Mouse (Mus musculus) G1E-ER4 (cell line): ENCODE data around the gene Akap6. TPM values are rescaled to one million over a fixed set of nuclear protein-coding genes. Genes with fewer than 3 reads are reported as not detected.

Experiments
- GATA1 ChIP-seq: IDR thresholded peaks from one replicate; pipeline ENCODE4 v1.8.0; 2012; ENCODE audit warnings: low read length, inconsistent platforms
- polyA plus RNA-seq: library from polyadenylated mRNA; stranded (reverse); fragments of >175 nt; gene quantifications from 2 replicates; pipeline ENCODE4 v1.2.3, GENCODE M21; 2012

Akap6 gene
- polyA plus RNA-seq, 1 experiment, result not detected

DNA sequence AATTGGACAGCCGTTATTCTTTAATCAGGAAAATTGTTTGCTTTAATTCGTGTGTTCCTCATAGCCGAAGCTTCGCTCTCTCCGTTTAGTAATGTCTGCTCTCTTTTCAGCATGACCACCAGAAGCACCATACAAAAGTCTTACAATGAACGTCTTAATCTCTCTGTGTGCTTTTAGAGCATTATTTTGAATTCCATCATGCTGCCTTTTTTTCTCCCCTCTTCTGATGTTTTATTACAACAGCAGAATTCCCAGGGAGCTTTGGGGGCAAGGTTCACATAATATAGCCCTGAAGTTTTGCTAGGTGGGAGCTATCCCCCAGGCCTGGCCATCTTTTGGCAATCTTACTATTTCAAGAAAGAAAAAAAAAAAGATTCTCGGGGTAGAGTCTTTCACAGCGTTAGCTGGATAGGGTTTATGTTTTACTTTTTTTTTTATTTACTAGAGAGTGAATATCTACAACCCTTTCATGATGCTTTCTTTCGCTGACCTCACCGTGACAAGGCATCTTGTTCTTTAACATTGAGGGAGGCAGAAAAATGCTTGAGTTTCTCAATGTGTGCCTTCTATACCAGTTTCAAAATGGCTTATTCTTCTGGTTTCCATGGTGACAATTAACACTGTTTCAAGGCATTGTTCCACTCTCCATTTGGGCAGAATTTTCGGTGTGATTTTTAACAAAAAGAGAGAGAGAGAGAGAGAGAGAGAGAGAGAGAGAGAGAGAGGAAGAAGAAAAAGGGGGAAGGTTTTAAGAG lies 366.0 kb downstream of the Akap6 start:
- no peak for TF ChIP-seq GATA1

DNA sequence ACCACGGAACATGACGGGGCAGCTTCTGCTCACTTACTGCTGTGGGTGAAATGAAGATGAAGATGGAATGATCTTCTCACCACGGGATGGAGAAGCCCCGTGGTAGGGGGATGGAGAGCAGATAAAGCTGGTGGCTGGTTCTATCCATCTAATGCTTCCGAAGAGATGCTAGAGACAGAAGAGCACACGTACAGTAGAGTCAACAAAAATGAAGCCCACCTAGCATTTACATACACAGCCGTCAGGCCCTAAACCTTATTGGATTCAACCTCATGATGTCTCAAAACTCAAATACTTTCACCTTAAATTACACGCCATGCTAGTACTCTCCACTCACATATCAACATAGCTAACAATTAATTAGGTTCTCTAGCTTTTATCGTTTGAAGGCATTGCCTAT lies 367.1 kb downstream of the Akap6 start:
- TF ChIP-seq GATA1, result no peak

DNA sequence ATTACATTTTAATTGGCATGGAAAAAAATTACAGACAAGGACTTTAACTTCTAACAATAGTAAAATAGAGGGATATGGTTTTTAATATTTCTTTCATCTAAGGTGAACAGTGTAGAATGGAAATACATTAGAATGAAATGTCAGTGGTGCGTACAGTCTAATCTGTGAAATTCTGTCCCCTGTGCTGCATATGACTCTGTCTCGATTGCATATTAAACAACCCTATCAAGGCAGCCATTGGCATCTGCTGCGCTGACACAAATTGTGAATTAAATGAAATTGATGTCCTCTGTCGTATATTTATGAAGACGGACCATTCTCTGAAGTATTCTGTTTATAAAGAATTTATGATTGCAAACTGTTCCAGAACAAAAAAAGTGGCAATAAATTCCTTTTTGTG lies 371.7 kb downstream of the Akap6 start:
- TF ChIP-seq GATA1, result no peak

DNA sequence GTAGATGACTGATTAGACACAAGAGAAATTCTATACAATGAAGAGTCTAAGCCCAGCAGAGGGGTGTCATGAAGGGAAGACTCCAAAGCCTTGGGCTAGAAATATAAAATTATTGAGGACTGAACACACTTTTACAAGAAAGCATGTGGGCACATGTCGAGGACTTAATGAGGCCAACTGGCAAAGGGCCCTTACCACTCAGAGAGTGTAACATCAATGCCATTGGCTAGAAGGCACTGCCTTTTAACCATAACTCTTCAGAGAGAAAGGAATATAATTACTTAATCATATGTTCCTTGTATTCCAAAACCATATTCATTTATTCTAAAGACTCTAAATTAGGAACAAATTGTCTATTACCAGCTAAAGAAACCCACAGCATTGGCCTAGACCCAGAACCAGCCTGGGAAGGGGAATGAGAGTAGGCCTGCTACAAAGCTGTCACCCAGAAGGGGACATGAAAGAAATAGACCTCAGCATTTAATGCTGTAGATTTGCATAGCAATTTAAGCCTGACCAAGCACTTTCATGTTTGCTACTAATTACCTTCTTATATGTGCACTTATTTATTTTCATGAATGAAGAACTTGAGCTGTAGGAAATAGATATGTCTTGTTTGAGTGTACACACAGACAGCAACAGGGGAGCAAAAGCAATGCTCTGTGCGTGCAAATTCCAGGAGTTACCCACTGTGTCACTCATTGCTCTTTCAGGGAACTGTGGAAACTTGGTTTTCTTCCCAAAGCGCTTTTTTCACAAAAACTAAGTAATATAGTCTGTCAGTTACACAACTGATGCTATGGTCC lies 377.6 kb downstream of the Akap6 start:
- TF ChIP-seq GATA1, result no peak

DNA sequence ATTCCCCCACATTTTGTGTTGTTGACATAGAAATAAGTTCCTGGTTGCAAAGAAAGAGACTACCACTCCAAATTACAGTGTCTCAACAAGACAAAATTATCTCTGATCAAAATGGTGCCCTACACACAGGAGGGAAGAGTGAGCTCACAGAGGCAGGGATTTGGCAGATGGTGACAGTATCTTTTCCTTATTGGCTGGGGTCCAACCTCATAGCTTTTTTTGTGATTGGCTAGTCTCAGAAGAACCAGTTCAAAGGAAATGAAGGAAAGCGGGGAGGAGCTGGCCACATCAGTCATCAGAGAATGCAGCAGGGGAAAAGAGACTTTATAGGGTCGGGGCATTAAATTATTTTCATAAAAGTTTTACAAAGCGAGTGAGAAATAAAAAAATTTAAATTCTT lies 386.6 kb downstream of the Akap6 start:
- TF ChIP-seq GATA1, result no peak

DNA sequence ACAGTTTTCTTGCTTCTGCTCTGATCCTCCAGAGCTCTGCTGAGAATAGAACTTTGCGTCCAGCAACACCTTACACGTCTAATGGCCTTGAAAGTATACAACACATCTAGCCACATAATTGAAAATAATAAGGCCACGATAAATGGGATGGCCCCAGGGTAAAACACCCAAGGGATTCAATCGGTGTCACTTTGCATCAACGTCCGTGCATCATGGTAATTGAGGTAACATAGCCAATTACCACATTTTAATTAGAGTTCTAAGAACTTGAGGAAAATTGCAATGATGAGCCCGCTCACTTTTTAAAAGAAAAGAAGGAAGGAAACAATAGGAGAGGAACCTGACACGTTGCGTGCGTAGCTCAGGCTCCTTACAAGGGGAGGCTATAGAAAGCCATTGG lies 413.1 kb downstream of the Akap6 start:
- no peak for TF ChIP-seq GATA1

DNA sequence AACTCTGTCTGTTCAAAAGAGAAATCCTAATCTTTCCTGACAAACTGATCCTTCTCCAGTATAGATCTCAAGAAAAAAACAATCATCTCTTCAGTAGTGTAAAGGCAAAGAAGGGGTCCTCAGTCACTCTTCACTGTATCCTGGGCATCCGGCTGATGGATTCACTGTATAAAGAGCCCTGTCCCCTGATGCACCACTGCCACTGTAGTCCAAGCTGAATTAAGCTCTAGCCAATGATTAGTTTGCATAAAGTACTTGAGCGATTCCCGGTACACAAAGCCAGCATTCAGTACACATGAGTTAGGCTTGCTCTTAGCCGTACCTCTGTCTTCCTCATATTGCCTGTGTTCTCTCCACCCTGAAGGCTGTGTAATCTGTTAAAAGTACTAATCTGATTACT lies 420.2 kb downstream of the Akap6 start:
- no peak for TF ChIP-seq GATA1

DNA sequence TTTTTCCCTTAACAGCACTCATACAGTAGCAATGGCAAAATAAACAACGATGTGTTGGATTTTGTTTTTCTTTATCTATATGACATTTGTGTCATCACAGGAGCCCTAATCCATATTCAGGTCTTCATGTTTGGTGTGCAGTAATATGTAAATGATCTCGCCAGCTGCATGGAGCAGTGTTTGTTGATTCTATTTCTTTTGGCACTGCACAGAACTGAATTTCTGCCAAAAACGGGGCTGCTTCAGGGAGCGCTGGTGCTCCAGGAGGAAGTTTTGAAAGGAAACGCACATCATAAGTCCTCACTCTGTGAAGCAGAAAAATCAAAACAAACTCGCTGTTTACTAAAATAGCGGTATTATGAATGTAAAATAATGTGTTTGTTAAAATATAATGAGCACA lies 424.9 kb downstream of the Akap6 start:
- no peak for TF ChIP-seq GATA1

DNA sequence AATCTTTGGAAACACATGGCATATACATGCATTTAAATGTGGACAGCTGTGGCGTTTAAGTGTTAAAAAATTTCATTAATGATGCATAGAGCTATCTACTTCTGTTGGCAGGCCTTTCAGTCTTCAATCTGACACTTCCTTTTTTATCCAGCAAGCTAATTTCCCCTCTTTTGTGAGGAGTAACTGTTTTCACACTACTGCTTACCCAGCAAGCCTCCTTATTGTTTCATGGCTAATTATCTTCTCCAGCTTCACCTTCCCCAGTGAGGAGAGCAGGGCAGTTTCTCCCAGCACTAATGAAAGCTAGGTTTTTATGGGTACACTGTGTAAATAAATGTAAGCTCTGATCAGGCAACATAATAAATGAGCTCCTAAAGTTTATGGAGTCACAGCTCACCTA lies 425.5 kb downstream of the Akap6 start:
- TF ChIP-seq GATA1, result no peak

DNA sequence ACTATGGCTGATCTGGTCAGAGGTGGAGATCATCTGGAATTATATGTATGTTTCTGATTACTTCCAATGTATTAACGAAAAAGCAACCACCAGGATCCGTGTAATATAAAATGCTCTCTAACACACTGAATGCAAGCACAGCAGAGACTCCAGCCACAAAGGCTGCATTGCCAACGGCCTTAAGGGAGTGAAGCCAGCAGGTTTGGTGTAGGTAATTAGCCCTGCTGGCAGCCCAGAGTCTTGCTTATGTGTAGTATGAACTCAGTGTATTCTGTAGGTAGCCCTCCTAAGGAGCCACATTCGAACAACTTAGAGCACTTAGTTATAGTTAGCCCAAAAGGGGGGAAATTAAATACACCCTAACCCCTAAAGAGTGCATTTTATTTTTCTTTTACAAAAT lies 426.1 kb downstream of the Akap6 start:
- no peak for TF ChIP-seq GATA1

DNA sequence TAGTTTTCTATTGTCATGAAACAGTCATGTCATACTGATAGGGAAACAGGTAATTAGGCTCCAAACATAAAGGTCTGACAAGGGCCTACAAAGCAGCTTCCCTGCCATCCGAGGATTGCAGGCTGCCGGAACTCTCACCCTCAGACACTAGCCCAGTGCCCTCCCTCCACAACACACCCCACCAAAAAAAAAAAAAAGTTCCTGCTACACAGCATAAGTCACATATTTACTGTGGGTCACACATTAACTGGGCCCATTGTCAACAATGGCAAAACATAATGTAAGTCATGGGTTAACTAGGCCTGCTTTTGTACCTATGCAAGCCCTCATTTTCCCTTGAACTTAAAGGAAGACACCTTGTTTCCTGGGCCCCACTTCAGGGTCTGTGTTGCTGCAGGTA lies 435.0 kb downstream of the Akap6 start:
- TF ChIP-seq GATA1, result no peak

DNA sequence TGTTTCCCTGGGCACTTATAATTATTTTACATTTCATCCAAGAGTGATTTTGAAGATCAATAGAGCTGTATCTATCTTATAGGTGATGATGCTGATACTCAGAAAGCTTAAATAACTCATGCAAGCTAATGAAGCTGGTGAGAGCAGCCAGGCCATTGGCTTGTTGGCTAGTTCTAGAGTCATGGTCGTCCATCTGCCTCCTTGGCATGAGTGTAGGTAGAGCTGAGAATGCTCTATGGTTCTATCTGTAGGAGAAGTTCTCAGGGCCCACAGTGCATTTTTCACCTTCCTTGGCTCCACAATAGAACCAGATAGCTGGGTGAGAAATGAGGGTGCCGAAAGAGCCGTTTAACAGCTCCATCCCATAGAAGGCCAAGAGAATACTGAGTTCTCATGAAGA lies 438.1 kb downstream of the Akap6 start:
- no peak for TF ChIP-seq GATA1

DNA sequence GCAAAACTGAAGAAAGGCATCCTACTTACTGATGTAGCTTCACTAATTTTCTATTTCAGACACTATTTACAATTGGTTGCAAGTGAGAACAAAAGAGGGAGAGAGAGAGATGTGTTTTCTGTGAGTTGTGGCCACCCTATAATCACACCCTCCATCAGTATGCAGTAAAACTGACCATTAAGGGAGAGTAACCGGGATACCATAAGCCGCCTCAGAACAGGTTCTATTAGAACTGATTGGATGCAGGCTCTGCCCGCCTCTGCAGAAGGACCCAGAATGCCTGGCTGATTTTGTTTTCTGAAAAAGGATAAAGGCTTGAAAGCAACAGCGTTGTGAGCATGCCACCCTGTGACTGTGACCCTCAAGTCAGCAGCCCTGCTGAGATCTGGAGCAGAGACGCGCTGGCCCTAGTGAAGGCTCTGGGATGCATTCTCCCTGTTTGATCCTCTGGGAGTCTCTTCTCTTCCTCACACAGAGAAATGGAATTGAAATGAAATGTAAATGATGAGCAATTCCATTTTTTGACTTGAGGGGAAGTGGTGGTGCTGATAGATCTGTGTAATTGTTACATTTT lies 445.0 kb downstream of the Akap6 start:
- no peak for TF ChIP-seq GATA1

DNA sequence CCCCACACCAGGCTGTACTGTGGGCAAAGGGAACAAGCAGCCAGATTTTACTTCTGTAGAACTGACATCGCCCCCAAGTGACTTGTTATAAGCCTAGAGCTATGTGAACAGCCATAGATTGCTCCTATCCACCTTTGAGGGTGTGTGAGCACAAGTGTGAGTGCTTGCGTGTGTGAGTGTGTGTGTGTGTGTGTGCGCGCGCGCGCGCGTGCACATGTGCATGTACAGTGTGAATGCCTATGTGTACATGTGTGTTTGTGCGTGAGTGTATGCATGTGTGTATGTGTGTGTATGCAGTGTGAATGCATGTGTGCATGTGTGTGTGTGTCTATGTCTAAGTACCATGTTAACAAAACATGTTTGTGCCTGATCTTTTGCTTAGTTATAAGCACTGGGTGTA lies 445.6 kb downstream of the Akap6 start:
- TF ChIP-seq GATA1, result no peak

DNA sequence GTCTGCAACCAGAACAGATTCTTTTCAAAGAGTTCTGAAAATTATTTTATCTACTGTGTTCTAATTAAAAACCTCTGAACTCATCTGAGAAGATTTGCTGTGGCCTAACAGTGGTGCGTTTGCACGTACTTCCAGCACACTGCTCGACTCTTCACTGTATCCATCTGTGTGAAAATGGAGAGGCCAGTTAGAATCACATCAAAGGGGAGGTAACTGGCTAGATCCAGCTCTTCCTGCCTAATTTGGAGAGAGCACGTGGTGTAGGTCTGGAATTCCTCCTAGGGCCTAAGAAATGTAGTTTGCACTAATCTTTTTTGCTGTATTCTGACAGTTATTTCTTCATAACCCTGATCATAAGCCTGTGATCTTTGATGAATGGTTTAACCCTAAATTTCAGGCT lies 446.3 kb downstream of the Akap6 start:
- TF ChIP-seq GATA1, result no peak

DNA sequence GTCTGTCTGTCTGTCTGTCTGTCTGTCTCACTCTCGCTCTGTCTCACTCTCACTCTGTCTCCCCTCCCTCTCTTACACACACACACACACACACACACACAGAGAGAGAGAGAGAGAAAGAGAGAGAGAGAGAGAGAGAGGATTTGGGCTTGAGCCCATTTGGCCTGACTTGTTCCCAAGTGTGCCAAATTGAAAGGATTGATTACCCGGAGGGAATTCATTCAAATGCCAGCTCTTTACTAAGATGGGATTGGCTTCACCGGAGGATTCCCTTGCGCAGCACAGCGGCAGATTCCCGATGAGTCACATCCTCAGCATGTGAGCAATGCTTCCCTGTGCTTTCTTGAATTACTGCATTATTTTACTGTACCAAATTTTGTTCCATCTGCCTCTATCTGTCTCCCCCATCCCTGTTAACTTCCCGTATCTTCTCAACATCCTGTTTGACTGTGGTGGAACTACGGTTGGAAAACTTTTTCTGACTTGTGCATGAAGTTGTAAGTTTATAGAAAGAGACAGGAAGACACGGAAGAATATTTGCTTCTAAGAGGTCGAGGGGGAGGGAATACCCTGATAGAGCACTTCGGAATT lies 447.4 kb downstream of the Akap6 start:
- TF ChIP-seq GATA1, result no peak
